Mouse (Mus musculus) macrophage (primary cell): ENCODE results near the gene Nipal4. TPM values are rescaled to one million over a fixed set of nuclear protein-coding genes. Genes with fewer than 3 reads are reported as not detected.

Experiments
- H3K27ac ChIP-seq: fragments of 350-480 bp; formaldehyde crosslinking; 2 replicates; pipeline ENCODE4 v1.9.0; 2021
- H3K36me3 ChIP-seq: fragments of 350-480 bp; formaldehyde crosslinking; 2 replicates; pipeline ENCODE4 v1.9.0; 2021; ENCODE audit errors: inconsistent target
- H3K4me3 ChIP-seq: fragments of 350-480 bp; formaldehyde crosslinking; 2 replicates; pipeline ENCODE4 v1.9.0; 2021; ENCODE audit errors: inconsistent target
- H3K79me2 ChIP-seq: fragments of 350-480 bp; formaldehyde crosslinking; 2 replicates; pipeline ENCODE4 v1.9.0; 2021; ENCODE audit errors: inconsistent target
- WGBS: methylation state at CpG from one replicate; pipeline ENCODE4 v1.1.7; 2026; ENCODE audit warnings: inconsistent platforms; ENCODE audit not compliant: missing documents; 5-methylcytosine and 5-hydroxymethylcytosine counted together
- polyA plus RNA-seq: library from polyadenylated mRNA; stranded (reverse); fragments of 250-400 nt; gene quantifications from 3 replicates; pipeline ENCODE4 v1.2.4, GENCODE M21; 2018; ENCODE audit warnings: inconsistent platforms

Gene Nipal4
- polyA plus RNA-seq, 1 experiment from 2014 or later: not detected

- Histone ChIP-seq H3K79me2 (no peaks in the 10 kb centered on the region), H3K36me3 (no peaks in the 10 kb centered on the region), H3K27ac (no peak overlapping the region), H3K4me3 (no peak overlapping the region)
- WGBS: 84% methylated on average over 7 of the region's 7 CpGs
Observed at GRCm38 (mm10) chr11:46114221-46114620, 52.1 kb downstream of the Nipal4 start.

- H3K27ac ChIP-seq: no peak overlapping the region
- no peaks in the 10 kb centered on the region for H3K79me2 ChIP-seq
- no peak overlapping the region for H3K4me3 ChIP-seq
- no peaks in the 10 kb centered on the region for H3K36me3 ChIP-seq
- WGBS: 85% methylated on average over 3 of the region's 3 CpGs
Observed at GRCm38 (mm10) chr11:46113211-46113610, 53.1 kb downstream of the Nipal4 start.

- no peak overlapping the region for H3K4me3 ChIP-seq
- H3K27ac ChIP-seq: no peak overlapping the region
- no peaks in the 10 kb centered on the region for H3K36me3 ChIP-seq
- WGBS: 75% methylated on average over 1 of the region's 1 CpGs
- no peaks in the 10 kb centered on the region for H3K79me2 ChIP-seq
Observed at GRCm38 (mm10) chr11:46110945-46111287, 55.4 kb downstream of the Nipal4 start.

DNA sequence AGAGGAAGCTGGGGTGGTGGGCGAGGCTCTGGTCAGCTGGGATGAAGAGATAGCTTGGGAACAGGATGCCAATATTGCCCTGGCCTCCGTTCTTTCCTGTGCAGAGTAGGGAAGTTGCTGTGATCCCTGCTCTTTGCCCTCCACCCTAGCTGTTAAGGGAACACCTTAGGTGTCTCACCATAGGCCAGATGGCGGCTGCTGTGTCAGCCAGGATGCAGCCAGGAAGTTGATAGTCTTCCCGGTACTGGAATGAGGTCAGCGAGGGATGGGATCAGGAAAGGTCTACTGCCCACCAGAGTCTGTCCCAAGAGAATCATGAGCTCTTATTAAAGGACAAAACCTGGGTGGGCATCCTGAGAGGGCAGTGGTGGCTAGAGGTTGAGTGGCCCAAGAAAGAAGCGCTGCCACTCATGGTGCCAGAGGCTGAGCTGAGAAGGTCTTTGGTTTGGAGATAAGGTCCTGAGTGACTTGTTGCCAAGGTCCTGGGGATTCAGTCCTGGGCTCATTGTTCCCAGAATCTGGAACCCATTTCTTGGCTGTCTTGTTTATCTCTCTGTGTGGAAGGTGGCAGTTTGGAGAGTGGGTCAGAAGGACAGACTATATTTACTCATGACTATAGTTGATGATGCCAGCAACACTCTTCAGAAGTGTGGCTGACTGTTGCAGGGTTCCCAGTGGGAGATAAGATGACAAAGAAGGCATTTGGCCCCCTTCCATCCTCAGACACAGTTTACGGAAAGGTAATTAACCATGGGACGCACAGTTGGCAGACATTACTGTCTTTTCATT is 56.0 kb downstream of the Nipal4 start:
- no peak overlapping the region for H3K4me3 ChIP-seq
- H3K79me2 ChIP-seq: no peaks in the 10 kb centered on the region
- no peak overlapping the region for H3K27ac ChIP-seq
- 77% methylated on average over 8 of the region's 8 CpGs for WGBS
- H3K36me3 ChIP-seq: no peaks in the 10 kb centered on the region

DNA sequence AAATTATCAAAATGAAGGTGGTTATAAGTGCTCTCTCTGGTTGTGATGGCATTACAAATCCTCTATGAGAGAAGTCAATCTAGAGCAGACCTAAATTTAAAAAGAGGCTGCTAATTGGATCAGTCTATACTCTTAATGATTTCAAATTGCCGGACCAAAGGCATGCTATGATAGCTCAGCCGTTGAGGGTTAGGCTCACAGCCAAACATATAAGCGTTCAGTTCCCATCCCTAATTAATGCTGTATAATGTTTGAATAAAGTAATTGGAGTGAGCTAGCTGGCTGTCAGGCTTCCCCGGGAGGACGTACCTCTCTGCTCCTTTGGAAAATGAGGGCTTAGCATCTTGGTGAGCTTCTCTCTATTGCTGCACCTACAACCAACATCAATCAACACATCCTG is 57.1 kb downstream of the Nipal4 start:
- no peaks in the 10 kb centered on the region for H3K79me2 ChIP-seq
- H3K27ac ChIP-seq: no peak overlapping the region
- no peak overlapping the region for H3K4me3 ChIP-seq
- no peaks in the 10 kb centered on the region for H3K36me3 ChIP-seq
- 86% methylated on average over 3 of the region's 5 CpGs for WGBS

GRCm38 (mm10) chr11:46107046-46107445 is 59.3 kb downstream of the Nipal4 start:
- Histone ChIP-seq H3K27ac (no peak overlapping the region), H3K79me2 (no peaks in the 10 kb centered on the region), H3K4me3 (no peak overlapping the region), H3K36me3 (no peaks in the 10 kb centered on the region)
- WGBS: 100% methylated on average over 1 of the region's 1 CpGs

- 86% methylated on average over 4 of the region's 6 CpGs for WGBS
- Histone ChIP-seq H3K4me3 (no peak overlapping the region), H3K79me2 (no peaks in the 10 kb centered on the region), H3K36me3 (no peaks in the 10 kb centered on the region), H3K27ac (no peak overlapping the region)
Observed at GRCm38 (mm10) chr11:46102107-46102506, 64.2 kb downstream of the Nipal4 start.

Other genes starting within 250 kb of the Nipal4 start
- 0.96 to 5.4 TPM (median 1.9 TPM) in 3 replicates for gene Lsm11, start 221.6 kb downstream of the Nipal4 start, polyA plus RNA-seq
- 5.2 to 18.2 TPM (median 7.7 TPM) in 3 replicates for gene Thg1l, start 211.0 kb downstream of the Nipal4 start, polyA plus RNA-seq
- gene Sox30, start 186.2 kb downstream of the Nipal4 start, polyA plus RNA-seq: not detected in 3 replicates
- 2.0 to 9.0 TPM (median 8.5 TPM) in 3 replicates for gene Gm12166, start 114.2 kb downstream of the Nipal4 start, polyA plus RNA-seq
- gene Adam19, start 110.5 kb downstream of the Nipal4 start, polyA plus RNA-seq: 4.7 to 18.1 TPM (median 13.4 TPM) in 3 replicates
- not detected in 3 replicates for gene Fndc9, start 69.0 kb upstream of the Nipal4 start, polyA plus RNA-seq
- gene Cyfip2, start 146.4 kb upstream of the Nipal4 start, polyA plus RNA-seq: 37.5 to 67.1 TPM (median 52.7 TPM) in 3 replicates
- 0.17 TPM in 1 of 3 replicates, not detected in the others for gene Itk, start 223.0 kb upstream of the Nipal4 start, polyA plus RNA-seq
- gene Fam71b, start 230.1 kb upstream of the Nipal4 start, polyA plus RNA-seq: not detected in 3 replicates